Mouse (Mus musculus) ovary, postnatal 14 days (tissue): ENCODE results near the gene Gorab.

ENCODE experiments used
- DNase-seq: peaks from one replicate; pipeline ENCODE4 v3.0.0; 2022; ENCODE audit warnings: low spot score

Gene Gorab

GRCm38 (mm10) chr1:163356167-163356566 lies 47.3 kb downstream of the Gorab start:
- no peak for DNase-seq

- DNase-seq = no peak
These were observed 47.8 kb downstream of the Gorab start for GRCm38 (mm10) chr1:163355626-163356156.

- DNase-seq = no peak
These were observed 52.5 kb downstream of the Gorab start for GRCm38 (mm10) chr1:163350988-163351387.

- no peak for DNase-seq
These were observed 57.9 kb downstream of the Gorab start for GRCm38 (mm10) chr1:163345541-163345940.

GRCm38 (mm10) chr1:163344931-163345330 lies 58.5 kb downstream of the Gorab start:
- no peak for DNase-seq

GRCm38 (mm10) chr1:163339219-163339561 lies 64.3 kb downstream of the Gorab start:
- DNase-seq = no peak

- DNase-seq = no peak
These were observed 64.8 kb downstream of the Gorab start for GRCm38 (mm10) chr1:163338525-163339218.

GRCm38 (mm10) chr1:163337821-163338220 lies 65.6 kb downstream of the Gorab start:
- DNase-seq = no peak
